Mouse (Mus musculus): ENCODE data around the gene Vps18. TPM values are rescaled to one million over a fixed set of nuclear protein-coding genes. Genes with fewer than 3 reads are reported as not detected.

Vps18 gene
- polyA plus RNA-seq, 1 experiment from 2014 or later = 37.4 TPM

- Histone ChIP-seq H3K36me3 (ENCODE audit: inconsistent target) (no peaks in the 10 kb centered on the region), H3K27ac (no peak overlapping the region), H3K4me3 (ENCODE audit: inconsistent target) (no peak overlapping the region), H3K79me2 (ENCODE audit: inconsistent target) (no peaks in the 10 kb centered on the region)
- 86% methylated on average over 1 of the region's 1 CpGs for WGBS (ENCODE audit: missing documents)
These were observed 45.6 kb downstream of the Vps18 start for GRCm38 (mm10) chr2:119334135-119334534.

- Histone ChIP-seq H3K79me2 (ENCODE audit: inconsistent target) (no peaks in the 10 kb centered on the region), H3K4me3 (ENCODE audit: inconsistent target) (no peak overlapping the region), H3K36me3 (ENCODE audit: inconsistent target) (no peaks in the 10 kb centered on the region), H3K27ac (no peak overlapping the region)
- 95% methylated on average over 7 of the region's 7 CpGs for WGBS (ENCODE audit: missing documents)
These were observed 46.5 kb downstream of the Vps18 start for GRCm38 (mm10) chr2:119334964-119335525.

- Histone ChIP-seq H3K79me2 (ENCODE audit: inconsistent target) (no peaks in the 10 kb centered on the region), H3K4me3 (ENCODE audit: inconsistent target) (no peak overlapping the region), H3K36me3 (ENCODE audit: inconsistent target) (no peaks in the 10 kb centered on the region), H3K27ac (no peak overlapping the region)
- 100% methylated on average over 1 of the region's 1 CpGs for WGBS (ENCODE audit: missing documents)
These were observed 47.0 kb downstream of the Vps18 start for GRCm38 (mm10) chr2:119335535-119335934.

GRCm38 (mm10) chr2:119336002-119336401 lies 47.5 kb downstream of the Vps18 start:
- Histone ChIP-seq H3K36me3 (ENCODE audit: inconsistent target) (no peaks in the 10 kb centered on the region), H3K27ac (0 out of 2 replicates have a peak overlapping the region, but pooled peaks have one; percentile 0), H3K4me3 (ENCODE audit: inconsistent target) (no peak overlapping the region), H3K79me2 (ENCODE audit: inconsistent target) (no peaks in the 10 kb centered on the region)
- WGBS (ENCODE audit: missing documents) = 3% methylated on average over 2 of the region's 2 CpGs

GRCm38 (mm10) chr2:119336470-119336869 lies 47.9 kb downstream of the Vps18 start:
- H3K4me3 ChIP-seq (ENCODE audit: inconsistent target) = no peak overlapping the region
- WGBS (ENCODE audit: missing documents) = 8% methylated on average over 10 of the region's 10 CpGs
- H3K79me2 ChIP-seq (ENCODE audit: inconsistent target) = no peaks in the 10 kb centered on the region
- H3K27ac ChIP-seq = 0 out of 2 replicates have a peak overlapping the region, but pooled peaks have one; percentile 0
- no peaks in the 10 kb centered on the region for H3K36me3 ChIP-seq (ENCODE audit: inconsistent target)

GRCm38 (mm10) chr2:119337425-119338265 lies 49.1 kb downstream of the Vps18 start:
- Histone ChIP-seq H3K27ac (no peak overlapping the region), H3K4me3 (ENCODE audit: inconsistent target) (peak overlapping the region; percentile 17; the same call in 1 of the 2 replicates), H3K79me2 (ENCODE audit: inconsistent target) (no peaks in the 10 kb centered on the region), H3K36me3 (ENCODE audit: inconsistent target) (no peaks in the 10 kb centered on the region)
- 7% methylated on average over 60 of the region's 60 CpGs for WGBS (ENCODE audit: missing documents)

GRCm38 (mm10) chr2:119344537-119345138 lies 56.1 kb downstream of the Vps18 start:
- Histone ChIP-seq H3K36me3 (ENCODE audit: inconsistent target) (no peaks in the 10 kb centered on the region), H3K79me2 (ENCODE audit: inconsistent target) (no peaks in the 10 kb centered on the region), H3K27ac (no peak overlapping the region), H3K4me3 (ENCODE audit: inconsistent target) (no peak overlapping the region)
- WGBS (ENCODE audit: missing documents) = 44% methylated on average over 6 of the region's 6 CpGs

Other genes with a start within 250 kb of the Vps18 start
- 0.27 to 2.3 TPM (median 1.2 TPM) in 3 replicates for gene Knl1, start 241.6 kb upstream of the Vps18 start, polyA plus RNA-seq (2018)
- gene Rad51, start 175.9 kb upstream of the Vps18 start, polyA plus RNA-seq (2018) = 0.33 to 11.7 TPM (median 3.7 TPM) in 3 replicates
- gene Rmdn3, start 131.7 kb upstream of the Vps18 start, polyA plus RNA-seq (2018) = 27.9 to 38.8 TPM (median 30.7 TPM) in 3 replicates
- 0.47 TPM in 1 of 3 replicates, not detected in the others for gene Gchfr, start 121.0 kb upstream of the Vps18 start, polyA plus RNA-seq (2018)
- not detected in 3 replicates for gene Gm14137, start 114.2 kb upstream of the Vps18 start, polyA plus RNA-seq (2018)
- 19.2 to 23.2 TPM (median 20.3 TPM) in 3 replicates for gene Zfyve19, start 80.1 kb upstream of the Vps18 start, polyA plus RNA-seq (2018)
- gene Dnajc17, start 79.9 kb upstream of the Vps18 start, polyA plus RNA-seq (2018) = 14.2 to 28.9 TPM (median 14.3 TPM) in 3 replicates
- gene Ppp1r14d, start 58.8 kb upstream of the Vps18 start, polyA plus RNA-seq (2018) = not detected in 3 replicates
- 0.32 to 0.56 TPM (median 0.54 TPM) in 3 replicates for gene Spint1, start 51.4 kb upstream of the Vps18 start, polyA plus RNA-seq (2018)
- 3.1 to 15.6 TPM (median 13.6 TPM) in 3 replicates for gene Rhov, start 17.5 kb upstream of the Vps18 start, polyA plus RNA-seq (2018)
- not detected in 3 replicates for gene Dll4, start 37.0 kb downstream of the Vps18 start, polyA plus RNA-seq (2018)
- gene Chac1, start 62.5 kb downstream of the Vps18 start, polyA plus RNA-seq (2018) = 0.11 to 0.31 TPM in 2 of 3 replicates, not detected in the other
- 8.9 to 11.8 TPM (median 10.9 TPM) in 3 replicates for gene Ino80, start 188.9 kb downstream of the Vps18 start, polyA plus RNA-seq (2018)